Mouse (Mus musculus) lung, adult 10 weeks (tissue): Measurements from ENCODE around the gene C1s2. TPM values are rescaled to one million over a fixed set of nuclear protein-coding genes. Genes with fewer than 3 reads are reported as not detected.

Experiments
- polyA plus RNA-seq: library from polyadenylated mRNA; stranded (reverse); fragments of 350-450 nt; fragmentation: Illumina TruSeq; extraction: RNeasy Lipid Tissue Mini Kit (QIAGEN cat#74804); gene quantifications from one replicate; pipeline ENCODE4 v1.2.3, GENCODE M21; 2014; ENCODE audit warnings: low read depth, low replicate concordance; ENCODE audit not compliant: insufficient read depth

Gene C1s2
- not detected for polyA plus RNA-seq

DNA sequence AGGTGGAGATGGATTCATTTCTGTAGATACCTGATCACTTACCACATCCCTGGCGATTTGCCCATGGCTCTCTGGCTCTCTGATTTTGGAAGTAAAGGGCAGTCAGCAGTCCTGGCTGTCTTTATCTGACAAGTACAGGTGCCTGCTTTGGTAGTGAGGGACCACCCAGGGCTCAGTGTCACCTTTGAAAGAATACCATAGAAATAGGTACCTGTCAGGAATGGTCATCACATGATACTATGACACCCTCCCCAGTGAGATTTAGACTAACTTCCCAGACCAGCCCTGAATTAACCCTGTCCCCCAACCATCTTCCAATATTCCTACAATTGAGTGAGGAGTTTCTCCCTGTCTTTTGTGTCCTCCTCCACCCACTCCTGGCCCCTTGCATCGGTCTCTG lies at the start of gene C1s2:
TSS of gene C1s2 (minus strand) at position 101 of the 400 bp plus-strand sequence.

DNA sequence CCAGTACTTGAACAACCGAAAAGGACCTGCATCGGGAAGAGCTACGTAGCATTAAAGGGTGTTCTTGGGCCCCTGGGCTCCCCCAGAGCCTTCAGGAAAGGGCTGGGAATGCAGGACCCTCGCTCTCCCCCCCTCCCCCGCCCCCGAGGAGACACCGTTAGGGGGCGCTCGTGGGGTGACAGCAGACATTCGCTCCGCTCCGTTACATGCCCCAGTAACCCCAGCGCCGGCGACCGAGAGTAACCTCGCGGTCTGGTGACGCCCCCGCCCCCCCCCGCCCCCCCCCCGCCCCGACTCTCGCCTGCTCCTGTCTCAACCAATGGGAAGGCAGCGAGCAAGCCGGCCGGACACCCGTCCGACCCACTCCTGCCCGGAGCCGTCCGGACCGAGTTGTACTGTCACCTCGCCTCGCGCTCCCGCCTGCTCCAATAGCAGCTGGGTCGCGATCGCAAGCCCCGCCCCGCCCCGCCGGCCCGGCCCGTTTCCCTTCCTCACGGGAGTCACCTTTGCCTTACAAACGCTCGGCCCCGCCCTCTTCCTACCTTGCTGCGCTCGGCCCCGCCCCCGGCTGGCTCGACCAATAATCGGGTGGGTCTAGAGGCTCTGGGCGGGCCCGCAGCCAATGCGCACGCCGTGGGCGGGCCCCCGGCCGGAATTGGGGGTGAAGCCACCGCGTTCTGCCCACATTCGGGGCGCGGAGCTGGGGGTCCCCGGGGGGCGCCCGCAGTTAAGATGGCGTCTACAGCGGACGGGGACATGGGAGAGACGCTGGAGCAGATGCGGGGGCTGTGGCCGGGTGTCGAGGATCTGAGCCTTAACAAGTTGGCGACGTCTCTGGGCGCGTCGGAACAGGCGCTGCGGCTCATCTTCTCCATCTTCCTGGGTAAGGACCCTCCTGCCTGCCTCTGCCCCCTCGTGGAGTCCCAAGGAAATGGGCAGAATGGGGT lies 26.9 kb upstream of the C1s2 start, which contains the start of gene Lpcat3:
TSS of gene Lpcat3 (plus strand) at position 551 of the 947 bp plus-strand sequence.

Other genes starting within 250 kb of the C1s2 start
- 16.2 TPM for gene Pex5, start 221.0 kb downstream of the C1s2 start, polyA plus RNA-seq
- gene Clstn3, start 171.3 kb downstream of the C1s2 start, polyA plus RNA-seq: 2.1 TPM
- 3.7 TPM for gene C1rl, start 143.0 kb downstream of the C1s2 start, polyA plus RNA-seq
- 40.1 TPM for gene C1ra, start 123.7 kb downstream of the C1s2 start, polyA plus RNA-seq
- gene C1s1, start 93.7 kb downstream of the C1s2 start, polyA plus RNA-seq: 74.9 TPM
- not detected for gene C1rb, start 65.8 kb downstream of the C1s2 start, polyA plus RNA-seq
- 29.1 TPM for gene Lpcat3, start 26.9 kb upstream of the C1s2 start, polyA plus RNA-seq
- 102 TPM for gene Emg1, start 76.1 kb upstream of the C1s2 start, polyA plus RNA-seq
- gene Phb2, start 76.3 kb upstream of the C1s2 start, polyA plus RNA-seq: 92.0 TPM
- gene Ptpn6, start 102.6 kb upstream of the C1s2 start, polyA plus RNA-seq: 42.2 TPM
- gene Grcc10, start 105.3 kb upstream of the C1s2 start, polyA plus RNA-seq: 242 TPM
- not detected for gene Gm45234, start 119.9 kb upstream of the C1s2 start, polyA plus RNA-seq
- gene Atn1, start 120.4 kb upstream of the C1s2 start, polyA plus RNA-seq: 13.2 TPM
- gene Eno2, start 133.6 kb upstream of the C1s2 start, polyA plus RNA-seq: 1.5 TPM
- 33.3 TPM for gene Lrrc23, start 143.6 kb upstream of the C1s2 start, polyA plus RNA-seq
- gene Spsb2, start 172.6 kb upstream of the C1s2 start, polyA plus RNA-seq: 15.0 TPM
- gene Tpi1, start 178.2 kb upstream of the C1s2 start, polyA plus RNA-seq: 125 TPM
- gene Usp5, start 193.4 kb upstream of the C1s2 start, polyA plus RNA-seq: 35.8 TPM
- 2.7 TPM for gene Cdca3, start 193.5 kb upstream of the C1s2 start, polyA plus RNA-seq
- gene Gnb3, start 204.2 kb upstream of the C1s2 start, polyA plus RNA-seq: not detected
- 16.9 TPM for gene P3h3, start 221.7 kb upstream of the C1s2 start, polyA plus RNA-seq
- 0.08 TPM for gene Gpr162, start 227.9 kb upstream of the C1s2 start, polyA plus RNA-seq